17 mouse cellular contexts compared by ENCODE assay signal in genomic region chr6:122626110-122626509, GRCm38 (mm10). TPM values are rescaled to one million over a fixed set of nuclear protein-coding genes. Genes with fewer than 3 reads are reported as not detected.
DNase-seq lines count a peak whose midpoint lies in the region; ATAC-seq and TF ChIP-seq lines count a peak whose summit lies in the region.
"Had no signal": no experiment of that assay in that cellular context is flagged by ENCODE, and none has a peak within 500 bp of the region (broad histone marks: within the 10 kb centered on the region; RNA-seq: fewer than 3 reads in every experiment).

Gene Dppa3, plus strand, starts transcription at chr6:122626410.

- no peaks in the 10 kb centered on the region for H3K36me3 ChIP-seq in heart, embryonic 10.5 days
- H3K36me3 ChIP-seq in kidney, embryonic 15.5 days = no peaks in the 10 kb centered on the region
- H3K36me3 ChIP-seq in E14TG2a.4 (ENCODE audit: insufficient read depth, low read length) = no peaks in the 10 kb centered on the region
- no peaks in the 10 kb centered on the region for H3K36me3 ChIP-seq in liver, embryonic 12.5 days
- H3K36me3 ChIP-seq: embryonic facial prominence, embryonic 12.5 days had no signal

- H3K27ac ChIP-seq in heart, embryonic 10.5 days = no peak within 1 kb of the TSS
- H3K27ac ChIP-seq in kidney, embryonic 15.5 days = no peak within 1 kb of the TSS
- no peak within 1 kb of the TSS for H3K27ac ChIP-seq in liver, embryonic 12.5 days
- H3K27ac ChIP-seq: embryonic facial prominence, embryonic 12.5 days; forebrain, embryonic 13.5 days had no signal

- 75% methylated on average over 8 of the region's 8 CpGs for whole genome bisulfite sequencing in heart, embryonic 10.5 days
- 85% methylated on average over 8 of the region's 8 CpGs for WGBS in kidney, embryonic 15.5 days
- WGBS in liver, embryonic 12.5 days (ENCODE audit: insufficient replicate concordance) = 71% methylated on average over 8 of the region's 8 CpGs

- DNase-seq in heart, embryonic 10.5 days (ENCODE audit: low spot score) = no peak
- DNase-seq in heart, adult 11 months = no peak
- no peak for DNase-seq in kidney, postnatal 4 days
- no peak for DNase-seq in adrenal gland, postnatal 14 days
- DNase-seq: cerebellum, adult 9-11 months; gastrocnemius, postnatal 14 days; kidney, adult 8-10 months had no signal

- ATAC-seq in kidney, embryonic 15.5 days (replicated peaks; ENCODE audit: low FRiP score) = no peak
- no peak for ATAC-seq in liver, embryonic 12.5 days
- no peak for ATAC-seq in erythroblast, adult 5-6 weeks (replicated peaks; ENCODE audit: low FRiP score, poor library complexity, severe bottlenecking)
- ATAC-seq: activated CD4-positive, CD25-positive, alpha-beta regulatory T cell, adult 4 months; forebrain, embryonic 13.5 days had no signal

- H3K4me1 ChIP-seq in heart, embryonic 10.5 days = no peaks in the 10 kb centered on the region
- no peaks in the 10 kb centered on the region for H3K4me1 ChIP-seq in kidney, embryonic 15.5 days
- peaks cover 56% of the 10 kb centered on the region for H3K4me1 ChIP-seq in E14TG2a.4 (replicated peaks; ENCODE audit: low read depth, low read length)
- H3K4me1 ChIP-seq in liver, embryonic 12.5 days = peaks cover 6% of the 10 kb centered on the region; the same call in 1 of the 2 replicates
- H3K4me1 ChIP-seq: embryonic facial prominence, embryonic 12.5 days; forebrain, embryonic 13.5 days; megakaryocyte, embryonic 14.5 days had no signal

- peaks cover 17% of the 10 kb centered on the region; the same call in 1 of the 2 replicates for H3K27me3 ChIP-seq in heart, embryonic 10.5 days (ENCODE audit: insufficient read depth, poor library complexity, severe bottlenecking)
- H3K27me3 ChIP-seq in kidney, embryonic 15.5 days = 0 out of 2 replicates have a peak, but pooled peaks cover 4% of the 10 kb centered on the region
- H3K27me3 ChIP-seq in E14TG2a.4 (ENCODE audit: insufficient read depth, low read length) = peaks cover 14% of the 10 kb centered on the region
- H3K27me3 ChIP-seq in liver, embryonic 12.5 days (replicated peaks) = peaks cover 32% of the 10 kb centered on the region
- H3K27me3 ChIP-seq: forebrain, embryonic 13.5 days had no signal

- peak within 1 kb of the TSS; percentile 40; the same call in 1 of the 2 replicates for H3K4me3 ChIP-seq in heart, embryonic 10.5 days
- H3K4me3 ChIP-seq in kidney, embryonic 15.5 days (replicated peaks) = no peak within 1 kb of the TSS
- peak within 1 kb of the TSS; percentile 60 for H3K4me3 ChIP-seq in E14TG2a.4 (replicated peaks; ENCODE audit: low read length)
- peak within 1 kb of the TSS; percentile 38; the same call in 1 of the 2 replicates for H3K4me3 ChIP-seq in liver, embryonic 12.5 days
- H3K4me3 ChIP-seq: embryonic facial prominence, embryonic 12.5 days; forebrain, embryonic 13.5 days had no signal

- H3K9ac ChIP-seq in kidney, embryonic 15.5 days = no peak within 1 kb of the TSS
- peak within 1 kb of the TSS; percentile 31; the same call in 1 of the 2 replicates for H3K9ac ChIP-seq in liver, embryonic 12.5 days
- H3K9ac ChIP-seq: embryonic facial prominence, embryonic 12.5 days; forebrain, embryonic 13.5 days had no signal

- H3K4me2 ChIP-seq in kidney, embryonic 15.5 days = peak within 1 kb of the TSS; percentile 49; the same call in 1 of the 2 replicates
- H3K4me2 ChIP-seq in liver, embryonic 12.5 days = peak within 1 kb of the TSS; percentile 57

- no peaks in the 10 kb centered on the region for H3K9me3 ChIP-seq in heart, embryonic 10.5 days
- H3K9me3 ChIP-seq in kidney, embryonic 15.5 days (replicated peaks) = no peaks in the 10 kb centered on the region
- H3K9me3 ChIP-seq in E14TG2a.4 (ENCODE audit: low read length) = peaks cover 31% of the 10 kb centered on the region
- H3K9me3 ChIP-seq in liver, embryonic 12.5 days (replicated peaks) = no peaks in the 10 kb centered on the region
- H3K9me3 ChIP-seq: embryonic facial prominence, embryonic 12.5 days; forebrain, embryonic 13.5 days; megakaryocyte, embryonic 14.5 days had no signal

- no peak for TF ChIP-seq CTCF in E14TG2a.4 (conservative IDR thresholded peaks at IDR 0.05; ENCODE audit: low read length)

RNA-seq across cellular contexts. Expression of gene Dppa3, which starts in this region (rescaled TPM):
- not detected in 2 replicates for polyA plus RNA-seq in heart, embryonic 10.5 days (2016; fragmentation: Nextera tagmentation; extraction: Ambion mirVana)
- not detected in 2 replicates for polyA plus RNA-seq in kidney, embryonic 15.5 days (2015; fragmentation: Nextera tagmentation; extraction: Ambion mirVana)
- not detected in 2 replicates for polyA plus RNA-seq in liver, embryonic 12.5 days (2016; fragmentation: Nextera tagmentation; extraction: Ambion mirVana)
- not detected in 2 replicates for total RNA-seq in adrenal gland, postnatal 14 days (2021)
- total RNA-seq in erythroblast, adult 5-6 weeks (2015; ENCODE audit: low replicate concordance) = not detected in 2 replicates
- not detected in 2 replicates for total RNA-seq in erythroblast, adult 5-6 weeks (2017; ENCODE audit: low replicate concordance)
- total RNA-seq: gastrocnemius, postnatal 14 days; left cerebral cortex, postnatal 25 days had no signal
- polyA plus RNA-seq: activated CD4-positive, CD25-positive, alpha-beta regulatory T cell, adult 4 months; embryonic facial prominence, embryonic 12.5 days; forebrain, embryonic 13.5 days; spleen, adult 2 months had no signal
